Mouse (Mus musculus): ENCODE measurements around the gene Pid1.
A peak's percentile ranks its signal among the peaks of the same experiment; 100 is the strongest.

Pid1 gene

DNA sequence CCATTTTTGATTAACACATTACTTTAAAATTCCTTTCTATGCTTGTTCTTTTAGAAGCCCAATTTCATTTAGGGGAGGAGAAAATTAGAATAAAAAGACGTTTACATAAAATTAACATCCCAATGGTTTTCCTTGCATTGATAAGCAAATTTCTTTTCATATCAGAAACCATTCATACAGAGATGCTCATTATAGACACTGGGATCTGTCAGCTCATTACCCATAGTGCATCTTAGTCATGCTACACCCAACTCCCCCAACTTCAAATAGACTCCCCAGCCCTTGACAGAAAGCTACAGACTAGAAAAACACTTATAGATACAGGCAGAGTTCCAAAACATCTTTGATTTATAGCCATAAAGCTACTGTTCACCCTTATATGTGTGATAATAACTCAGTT is 277.5 kb downstream of the Pid1 start:
- ATAC-seq (ENCODE audit: insufficient number of reproducible peaks, low FRiP score, low TSS enrichment): no peak

GRCm38 (mm10) chr1:84085361-84085760 is 278.6 kb downstream of the Pid1 start:
- no peak for ATAC-seq (ENCODE audit: insufficient number of reproducible peaks, low FRiP score, low TSS enrichment)

GRCm38 (mm10) chr1:84079566-84079965 is 284.4 kb downstream of the Pid1 start:
- ATAC-seq (ENCODE audit: insufficient number of reproducible peaks, low FRiP score, low TSS enrichment): no peak

DNA sequence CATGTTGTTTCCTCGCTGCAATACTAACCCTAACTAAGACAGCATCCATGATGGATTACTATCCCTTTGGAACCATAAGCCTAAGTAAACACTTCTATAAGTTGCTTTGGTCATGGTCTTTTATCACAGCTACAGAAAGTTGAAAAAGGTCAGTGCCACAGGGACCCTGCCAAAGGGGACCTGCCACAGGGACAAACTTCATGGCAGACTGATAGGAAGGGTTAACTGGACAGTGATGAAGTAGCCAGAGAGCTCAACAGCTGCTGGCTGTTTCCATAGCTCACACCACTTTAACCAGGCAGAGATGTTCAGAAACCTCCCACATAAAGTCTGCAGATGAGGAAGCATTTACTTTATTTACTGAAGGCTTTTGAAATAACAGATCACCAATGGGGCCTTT is 287.0 kb downstream of the Pid1 start:
- no peak for ATAC-seq (ENCODE audit: insufficient number of reproducible peaks, low FRiP score, low TSS enrichment)

GRCm38 (mm10) chr1:84056884-84057630 is 306.9 kb downstream of the Pid1 start:
- ATAC-seq (ENCODE audit: insufficient number of reproducible peaks, low FRiP score, low TSS enrichment): peak; percentile 54

GRCm38 (mm10) chr1:84056306-84056705 is 307.7 kb downstream of the Pid1 start:
- ATAC-seq (ENCODE audit: insufficient number of reproducible peaks, low FRiP score, low TSS enrichment): no peak

- no peak for ATAC-seq (ENCODE audit: insufficient number of reproducible peaks, low FRiP score, low TSS enrichment)
These were observed 338.2 kb downstream of the Pid1 start for GRCm38 (mm10) chr1:84025746-84026145.

DNA sequence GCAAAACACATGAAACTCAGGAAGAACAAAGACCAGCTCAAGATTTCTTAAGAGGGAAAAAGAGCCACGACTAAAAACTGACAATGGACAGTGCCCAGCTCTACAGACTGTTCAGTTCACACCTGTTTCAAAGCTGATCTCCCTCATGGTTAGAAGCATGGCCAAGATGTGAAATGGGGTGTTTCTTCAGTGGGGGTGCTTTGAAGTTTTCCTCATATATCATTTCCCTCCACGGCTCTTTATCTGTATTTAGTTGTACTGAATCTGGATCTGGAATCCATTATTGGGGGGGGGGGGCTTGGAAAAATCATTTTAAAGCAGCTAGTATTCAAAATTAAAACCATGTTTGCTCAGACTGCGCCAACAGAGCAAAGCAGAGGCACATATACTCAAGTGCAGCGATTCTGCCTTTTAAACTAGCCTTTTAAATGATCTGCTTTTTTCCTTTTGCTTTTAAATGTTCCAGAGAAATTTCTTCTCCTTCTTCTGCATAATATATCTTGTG is 351.1 kb downstream of the Pid1 start:
- no peak for ATAC-seq (ENCODE audit: insufficient number of reproducible peaks, low FRiP score, low TSS enrichment)

- no peak for ATAC-seq (ENCODE audit: insufficient number of reproducible peaks, low FRiP score, low TSS enrichment)
These were observed 361.4 kb downstream of the Pid1 start for GRCm38 (mm10) chr1:84002630-84003029.
